Mouse (Mus musculus): ENCODE data around the gene Gm43302. TPM values are rescaled to one million over a fixed set of nuclear protein-coding genes. Genes with fewer than 3 reads are reported as not detected.
A peak's percentile ranks its signal among the peaks of the same experiment; 100 is the strongest.
"Not testable (repeated sequence)": the region's sequence is repeated elsewhere in the genome, so short reads cannot be mapped to it uniquely, and the experiment has no call there.

Gene Gm43302
- total RNA-seq (2017): 3.1 TPM in 1 of 2 replicates, not detected in the other

DNA sequence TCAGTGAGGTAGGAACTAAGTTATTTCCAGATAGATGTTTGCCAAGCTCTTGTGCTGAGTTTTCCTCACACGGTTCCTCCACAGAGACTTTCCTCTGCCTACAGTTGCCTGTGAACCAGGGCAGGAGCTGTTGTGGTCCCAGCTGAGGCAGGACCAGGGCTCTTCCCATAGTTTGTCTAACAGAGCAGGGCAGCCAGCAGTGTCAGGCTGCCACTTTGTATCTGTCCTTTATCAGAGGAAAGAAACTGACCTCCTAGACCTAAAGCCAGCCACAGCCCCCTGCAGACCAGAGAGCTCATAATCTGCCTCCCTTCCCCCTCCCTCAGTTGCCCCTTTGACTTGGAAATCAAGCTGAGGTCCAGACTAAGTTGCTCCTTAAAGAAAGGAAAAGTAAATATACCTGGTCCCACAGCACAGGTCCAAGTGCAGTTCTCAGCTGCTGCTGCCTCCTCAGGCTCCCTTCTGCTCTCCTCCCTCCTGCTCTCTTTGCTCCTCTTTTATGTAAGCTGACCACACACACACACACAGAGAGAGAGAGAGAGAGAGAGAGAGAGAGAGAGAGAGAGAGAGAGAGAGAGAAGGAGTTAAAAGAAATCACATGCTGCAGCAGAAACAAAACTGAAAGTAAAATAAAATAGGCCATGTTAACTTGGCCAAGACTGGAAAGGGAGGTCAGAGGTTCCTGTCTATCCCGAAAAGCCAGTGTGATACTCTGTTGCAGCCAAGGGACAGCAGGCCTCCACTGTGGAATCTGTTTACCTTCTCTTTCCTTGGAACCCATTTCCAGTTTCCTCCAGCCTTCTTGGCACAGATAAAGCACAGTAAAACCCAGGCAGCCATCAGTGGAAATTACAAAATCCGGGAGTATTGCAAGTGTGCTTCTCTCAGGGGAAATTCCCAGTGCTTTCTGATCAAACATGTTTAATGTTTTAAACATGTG is at the start of gene Gm43302, which contains the start of gene Gbp6:
Gene Gm43302 (minus strand): TSS at position 470 of the 940 bp plus-strand sequence.
Gene Gbp6 (minus strand): TSS at position 473 of the 940 bp plus-strand sequence.
- ATAC-seq (ENCODE audit: extremely low read depth, insufficient number of reproducible peaks, low FRiP score, poor library complexity, severe bottlenecking): not testable (repeated sequence)

DNA sequence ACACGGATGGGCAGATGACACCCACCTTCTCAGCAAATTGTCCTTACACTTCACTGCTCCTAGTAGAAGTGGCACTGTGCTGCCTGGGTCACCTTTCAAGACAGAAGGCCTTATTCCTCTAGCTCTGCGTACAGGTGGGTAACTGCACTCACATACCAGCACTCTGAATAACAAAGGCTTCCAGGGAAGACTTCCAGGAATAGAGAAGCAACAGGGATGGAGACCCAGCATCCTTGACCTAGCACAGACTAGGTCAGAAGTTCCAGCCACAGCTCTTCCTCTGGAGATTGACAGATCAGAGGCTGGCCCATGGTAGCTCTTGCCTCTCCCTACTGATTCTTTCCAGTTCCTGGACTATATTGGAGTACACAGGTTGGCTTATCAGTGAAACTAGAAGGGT is 47.8 kb upstream of the Gm43302 start:
- no peak for ATAC-seq (ENCODE audit: extremely low read depth, insufficient number of reproducible peaks, low FRiP score, poor library complexity, severe bottlenecking)

DNA sequence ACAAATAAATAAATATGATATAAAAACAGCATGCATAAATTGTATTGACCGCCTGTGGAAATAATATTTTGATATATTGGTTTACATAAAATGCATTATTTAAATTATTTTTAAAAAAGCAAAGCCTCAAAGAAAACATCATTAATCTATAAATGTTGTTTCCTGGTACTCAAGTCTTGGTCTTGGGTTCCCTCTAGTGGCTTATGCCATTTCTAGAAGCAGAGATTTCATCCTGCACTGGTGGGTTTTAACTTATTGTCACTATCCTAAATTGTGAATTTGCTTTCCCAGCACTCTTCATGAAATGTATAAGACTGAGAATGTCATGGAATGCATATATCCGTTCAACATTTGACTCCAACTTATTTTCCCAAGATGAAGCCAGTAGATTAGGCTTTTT is 29.0 kb upstream of the Gm43302 start:
- ATAC-seq (ENCODE audit: extremely low read depth, insufficient number of reproducible peaks, low FRiP score, poor library complexity, severe bottlenecking): no peak

DNA sequence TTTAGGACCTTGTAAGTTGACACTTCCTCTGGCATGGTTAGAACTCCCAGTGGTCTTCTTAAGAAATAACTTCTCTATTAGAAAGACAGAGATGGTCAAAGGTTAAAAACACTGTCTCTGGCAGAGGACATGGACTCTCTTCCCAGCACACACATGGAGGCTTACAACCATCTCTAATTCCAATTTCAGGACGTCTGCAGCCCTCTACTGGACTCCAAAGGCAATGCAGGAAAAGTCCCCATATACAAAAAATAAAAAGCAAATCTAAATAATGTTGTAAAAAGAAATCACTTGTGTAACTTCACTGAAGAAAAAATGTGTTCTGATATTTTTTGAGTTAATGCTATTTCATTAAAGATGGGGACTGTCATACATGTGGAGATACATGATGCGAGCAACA is 17.4 kb upstream of the Gm43302 start:
- ATAC-seq (ENCODE audit: extremely low read depth, insufficient number of reproducible peaks, low FRiP score, poor library complexity, severe bottlenecking): no peak

DNA sequence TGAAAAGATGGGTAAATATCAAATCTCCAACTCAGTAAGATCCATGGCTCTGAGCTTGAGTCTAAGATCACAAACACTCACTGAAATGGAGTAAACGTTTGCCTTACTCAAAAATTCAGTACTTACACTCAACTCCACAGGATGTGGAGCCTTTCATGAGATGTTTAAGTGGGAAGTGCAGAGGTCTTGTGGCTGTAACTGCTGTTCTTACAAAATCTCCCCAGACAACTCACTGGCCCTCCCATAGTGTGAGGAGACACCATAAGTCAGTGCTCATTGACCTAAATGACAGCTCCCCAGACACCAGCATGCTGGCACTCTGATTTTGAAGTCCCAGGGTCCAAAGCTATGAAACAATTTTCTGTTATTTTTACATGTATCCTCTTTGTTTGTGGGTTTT is 15.7 kb upstream of the Gm43302 start:
- not testable (repeated sequence) for ATAC-seq (ENCODE audit: extremely low read depth, insufficient number of reproducible peaks, low FRiP score, poor library complexity, severe bottlenecking)

DNA sequence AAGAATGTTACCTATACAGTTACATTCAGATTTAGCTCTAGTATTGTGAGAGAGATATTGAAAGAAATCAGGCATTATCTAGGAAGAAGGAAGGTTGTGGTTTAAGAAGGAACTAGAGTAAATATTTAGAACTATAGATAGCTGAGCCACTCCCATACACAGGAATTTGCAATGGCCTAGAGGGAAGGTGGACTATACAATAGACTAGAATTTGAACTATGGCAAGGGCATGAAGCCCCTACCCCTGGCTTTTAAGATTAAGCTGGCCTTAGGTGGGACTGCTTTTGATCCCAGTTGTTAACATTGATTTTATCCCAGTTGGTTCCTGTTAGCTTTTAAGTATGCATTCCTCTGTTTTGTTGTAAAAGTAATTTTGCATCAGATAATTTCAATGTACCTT is 13.5 kb upstream of the Gm43302 start:
- ATAC-seq (ENCODE audit: extremely low read depth, insufficient number of reproducible peaks, low FRiP score, poor library complexity, severe bottlenecking): not testable (repeated sequence)

DNA sequence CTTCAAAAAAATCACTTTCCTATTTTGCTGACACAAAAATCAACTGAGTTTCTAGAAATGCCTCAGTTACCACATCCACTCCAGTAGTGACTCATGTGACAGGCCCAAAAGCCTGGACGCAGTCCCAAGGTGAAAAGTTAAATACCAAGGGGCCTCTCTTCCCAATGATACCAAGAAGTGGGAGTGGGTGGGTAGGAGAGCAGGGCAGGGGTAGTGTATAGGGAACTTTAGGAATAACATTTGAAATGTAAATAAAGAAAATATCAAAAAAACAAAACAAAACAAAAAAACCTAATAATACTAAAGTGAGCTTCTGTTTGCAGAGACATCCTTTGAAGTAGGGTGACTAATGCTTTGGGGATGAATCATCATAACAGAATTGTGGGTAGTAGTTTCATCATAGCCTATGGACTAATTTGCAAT is 12.7 kb upstream of the Gm43302 start:
- no peak for ATAC-seq (ENCODE audit: extremely low read depth, insufficient number of reproducible peaks, low FRiP score, poor library complexity, severe bottlenecking)

DNA sequence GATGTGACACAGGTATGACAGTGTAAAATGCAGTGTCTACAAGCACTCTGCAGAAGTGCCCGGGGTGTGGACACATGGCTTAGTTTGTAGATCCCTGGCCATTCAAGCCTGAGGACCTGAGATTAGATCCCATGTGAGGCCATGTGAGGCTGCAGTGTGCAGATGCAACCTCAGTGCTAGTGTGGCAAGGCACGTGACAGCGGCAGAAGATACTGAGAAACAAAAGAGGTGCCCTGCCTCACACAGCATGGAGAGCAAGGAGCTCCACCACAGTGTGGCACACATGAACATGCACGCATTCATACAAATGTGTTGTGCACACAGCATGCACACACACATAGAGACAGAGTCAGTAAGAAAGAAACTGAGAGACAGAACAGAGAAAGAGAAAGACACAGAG is 12.2 kb upstream of the Gm43302 start:
- ATAC-seq (ENCODE audit: extremely low read depth, insufficient number of reproducible peaks, low FRiP score, poor library complexity, severe bottlenecking): not testable (repeated sequence)

DNA sequence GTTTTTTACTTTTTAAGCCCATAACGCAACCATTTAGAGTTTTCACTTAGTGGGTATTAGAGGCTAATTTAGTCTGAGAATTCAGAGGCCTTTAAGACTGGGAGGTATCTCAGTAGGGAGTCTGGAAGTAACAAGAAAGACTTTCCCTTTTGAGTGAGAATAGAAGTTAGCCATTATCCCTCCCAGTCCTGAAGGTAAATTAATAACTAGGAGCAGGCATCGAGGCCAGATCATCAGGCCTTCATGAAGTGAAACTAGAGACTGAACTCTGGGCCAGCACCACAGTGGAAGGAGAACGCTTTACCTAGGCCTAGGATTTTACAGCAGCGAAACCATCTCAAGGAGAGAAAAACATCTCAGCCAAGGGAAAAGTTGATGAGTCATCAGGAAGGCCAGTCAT is 8.5 kb upstream of the Gm43302 start:
- ATAC-seq (ENCODE audit: extremely low read depth, insufficient number of reproducible peaks, low FRiP score, poor library complexity, severe bottlenecking): no peak

DNA sequence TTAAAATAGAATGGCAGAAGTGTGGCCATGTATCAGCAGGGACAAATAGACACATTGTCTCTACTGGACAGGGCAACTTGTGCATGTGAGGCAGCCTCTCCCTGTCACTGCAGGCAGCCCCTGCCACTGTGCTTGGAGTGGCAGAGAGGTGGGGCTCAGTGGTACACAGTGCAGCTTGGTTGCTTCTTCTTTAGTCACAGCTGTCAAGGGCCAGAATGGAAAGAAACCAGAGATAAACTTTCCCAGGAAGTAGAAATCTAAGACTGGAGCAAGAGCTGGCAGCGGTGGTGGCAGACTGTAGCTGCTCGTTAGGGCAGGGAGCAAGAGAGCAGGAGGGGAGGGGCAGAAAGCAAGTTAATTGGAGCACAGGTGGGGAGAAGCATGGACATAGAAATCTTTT is 8.0 kb upstream of the Gm43302 start:
- no peak for ATAC-seq (ENCODE audit: extremely low read depth, insufficient number of reproducible peaks, low FRiP score, poor library complexity, severe bottlenecking)

DNA sequence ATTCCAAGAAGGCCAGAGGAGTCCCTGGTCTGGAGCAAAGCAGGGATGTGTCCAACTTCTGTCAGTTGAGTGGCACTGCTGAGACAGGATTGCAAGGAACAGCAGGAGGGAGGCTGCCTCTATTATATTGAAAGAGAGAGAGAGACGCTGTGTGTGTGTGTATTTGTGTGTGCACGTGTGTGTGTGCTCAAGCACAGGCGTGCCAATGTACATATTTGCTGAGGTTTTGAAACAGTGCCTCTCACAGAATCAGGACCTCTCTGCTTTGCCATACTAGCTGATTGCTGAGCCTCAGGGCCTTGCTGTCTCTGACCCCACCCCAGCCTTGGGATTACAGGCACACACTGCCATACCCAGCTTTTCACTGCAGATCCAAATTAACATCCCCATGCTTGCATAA is 2.3 kb upstream of the Gm43302 start:
- no peak for ATAC-seq (ENCODE audit: extremely low read depth, insufficient number of reproducible peaks, low FRiP score, poor library complexity, severe bottlenecking)

DNA sequence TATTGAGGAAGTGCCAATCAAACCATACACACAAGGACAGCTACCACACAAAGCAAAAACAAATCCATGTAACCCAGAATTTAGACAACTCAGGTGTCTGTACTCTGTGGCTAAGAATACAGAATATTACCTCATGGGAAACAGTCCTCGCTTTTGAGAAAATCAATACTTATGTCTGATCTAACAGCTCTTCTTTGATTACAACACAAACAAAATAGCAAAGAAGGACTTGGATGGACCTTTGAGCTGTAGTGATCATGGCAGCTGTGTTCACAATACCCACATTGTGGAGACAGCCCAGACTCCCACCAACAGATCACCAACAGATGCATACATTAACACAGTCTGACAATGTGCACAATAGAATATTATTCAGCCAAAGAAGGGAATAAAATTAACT is 1.0 kb downstream of the Gm43302 start:
- ATAC-seq (ENCODE audit: extremely low read depth, insufficient number of reproducible peaks, low FRiP score, poor library complexity, severe bottlenecking): no peak

DNA sequence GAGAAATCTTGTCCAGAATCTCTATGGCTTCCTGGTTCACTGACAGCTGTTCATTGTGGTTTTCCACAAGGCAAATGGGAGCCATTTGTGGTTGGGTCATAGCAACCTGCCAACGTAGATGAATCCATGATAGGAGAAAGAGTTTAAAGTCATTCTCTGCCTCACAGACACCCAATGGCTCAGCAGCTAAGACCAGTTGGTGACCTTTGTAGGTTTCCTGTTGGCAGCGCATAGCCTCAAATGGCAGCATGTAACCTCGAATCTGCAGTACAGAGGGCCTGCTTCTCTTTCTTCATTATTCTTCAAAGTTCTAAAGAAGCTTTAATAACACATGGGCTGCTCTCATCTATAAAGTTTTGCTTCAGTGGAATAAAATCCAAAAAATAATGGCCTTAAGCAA is 2.6 kb downstream of the Gm43302 start:
- not testable (repeated sequence) for ATAC-seq (ENCODE audit: extremely low read depth, insufficient number of reproducible peaks, low FRiP score, poor library complexity, severe bottlenecking)

DNA sequence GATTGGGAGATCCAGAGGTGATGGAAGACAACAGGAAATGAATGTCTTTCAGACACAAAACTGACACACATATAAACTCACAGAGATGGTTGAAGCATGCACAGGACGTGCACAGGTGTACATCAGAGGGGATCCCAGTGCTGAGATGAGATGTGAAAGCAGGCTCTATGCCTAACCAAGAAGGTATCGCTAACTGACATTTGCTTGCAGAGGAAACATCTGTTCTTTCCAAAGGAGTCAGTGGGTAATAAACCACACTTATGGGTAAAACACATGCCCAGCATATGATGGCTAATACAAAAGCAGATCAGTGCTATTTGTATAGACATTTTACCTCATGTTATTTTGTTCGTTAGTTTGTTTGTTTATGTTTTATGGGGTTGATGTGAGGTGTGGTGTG is 32.8 kb downstream of the Gm43302 start:
- not testable (repeated sequence) for ATAC-seq (ENCODE audit: extremely low read depth, insufficient number of reproducible peaks, low FRiP score, poor library complexity, severe bottlenecking)

DNA sequence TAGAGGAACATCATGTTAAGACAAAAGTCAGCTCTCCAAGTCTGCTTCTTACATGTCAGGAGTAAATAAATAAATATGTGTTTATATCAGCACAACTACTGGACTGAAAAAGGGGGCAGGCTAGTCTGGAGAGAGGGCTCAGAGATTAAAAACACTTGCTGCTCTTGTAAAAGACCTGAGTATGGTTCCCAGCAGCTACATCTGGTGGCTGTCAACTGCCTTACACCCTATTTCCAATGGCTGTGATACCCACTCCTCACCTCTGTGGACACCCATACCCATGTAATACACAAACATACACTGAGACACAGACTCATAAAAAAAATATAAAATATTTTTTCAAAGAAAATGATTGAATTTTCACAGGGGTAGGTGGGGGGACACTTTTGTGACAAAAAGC is 41.0 kb downstream of the Gm43302 start:
- ATAC-seq (ENCODE audit: extremely low read depth, insufficient number of reproducible peaks, low FRiP score, poor library complexity, severe bottlenecking): no peak

DNA sequence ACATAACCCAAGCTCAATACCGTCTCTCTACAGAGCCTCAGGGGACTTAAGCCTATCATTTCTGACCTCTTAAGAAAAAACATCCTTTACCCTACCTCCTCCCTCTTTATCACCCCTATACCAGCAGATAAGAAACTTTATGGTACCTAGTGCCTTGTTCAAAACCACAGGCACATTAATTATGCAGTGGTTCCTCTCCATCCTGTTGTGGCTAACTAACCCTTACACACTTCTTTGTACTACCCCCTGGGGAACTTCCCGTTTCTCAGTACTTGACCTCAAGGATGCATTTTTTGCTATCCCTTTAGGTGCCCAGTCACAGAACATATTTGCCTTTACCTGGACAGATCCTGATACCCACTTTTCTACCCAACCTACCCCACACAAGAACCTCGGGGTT is 48.8 kb downstream of the Gm43302 start:
- peak; percentile 39; the same call in 1 of the 2 replicates for ATAC-seq (ENCODE audit: extremely low read depth, insufficient number of reproducible peaks, low FRiP score, poor library complexity, severe bottlenecking)

DNA sequence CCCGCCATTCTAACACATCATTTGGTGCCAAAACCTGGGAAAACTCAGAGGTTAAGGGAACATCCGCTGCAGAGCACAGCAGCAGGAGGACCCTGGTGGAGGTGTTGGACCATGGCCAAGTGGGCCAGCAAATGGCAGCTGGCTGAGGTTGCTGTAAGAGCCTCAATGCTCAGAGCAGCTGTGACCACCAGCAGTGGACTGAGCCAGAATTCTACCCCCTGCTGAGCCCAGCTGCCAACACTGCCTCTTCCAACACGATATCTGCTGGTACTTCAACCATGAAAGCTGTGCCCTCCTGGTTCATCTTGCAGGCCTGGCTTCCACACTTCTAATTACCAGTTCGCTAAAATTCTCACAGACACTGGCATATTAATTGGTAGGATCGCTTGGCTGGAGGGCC is 52.5 kb downstream of the Gm43302 start:
- ATAC-seq (ENCODE audit: extremely low read depth, insufficient number of reproducible peaks, low FRiP score, poor library complexity, severe bottlenecking): not testable (repeated sequence)

DNA sequence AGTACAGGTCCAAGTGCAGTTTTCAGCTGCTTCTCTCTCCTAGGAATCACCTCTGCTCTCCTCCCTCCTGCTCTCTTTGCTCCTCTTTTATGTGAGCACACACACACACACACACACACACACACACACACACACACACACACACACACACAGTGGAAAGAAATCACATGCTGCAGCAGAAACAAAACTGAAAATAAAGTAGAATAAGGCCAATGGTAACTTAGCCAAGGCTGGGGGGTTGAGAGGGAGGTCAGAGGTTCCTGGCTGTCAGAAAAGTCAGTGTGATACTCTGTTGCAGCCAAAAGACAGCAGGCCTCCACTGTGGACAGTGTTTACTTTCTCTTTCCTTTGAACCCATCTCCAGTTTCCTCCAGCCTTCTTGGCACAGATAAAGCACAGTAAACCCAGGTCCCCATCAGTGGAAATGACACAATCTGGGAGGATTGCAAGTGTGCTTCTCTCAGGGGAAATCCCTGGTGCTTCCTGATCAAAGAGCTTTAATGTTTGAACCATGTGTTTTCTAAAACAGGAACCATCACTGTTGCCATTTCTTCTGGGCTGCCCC is 53.9 kb downstream of the Gm43302 start, which contains the start of gene Gbp10:
Gene Gbp10 (minus strand): TSS at position 51 of the 565 bp plus-strand sequence.
- ATAC-seq (ENCODE audit: extremely low read depth, insufficient number of reproducible peaks, low FRiP score, poor library complexity, severe bottlenecking): 0 out of 2 replicates have a peak, but pooled peaks have one; percentile 23

DNA sequence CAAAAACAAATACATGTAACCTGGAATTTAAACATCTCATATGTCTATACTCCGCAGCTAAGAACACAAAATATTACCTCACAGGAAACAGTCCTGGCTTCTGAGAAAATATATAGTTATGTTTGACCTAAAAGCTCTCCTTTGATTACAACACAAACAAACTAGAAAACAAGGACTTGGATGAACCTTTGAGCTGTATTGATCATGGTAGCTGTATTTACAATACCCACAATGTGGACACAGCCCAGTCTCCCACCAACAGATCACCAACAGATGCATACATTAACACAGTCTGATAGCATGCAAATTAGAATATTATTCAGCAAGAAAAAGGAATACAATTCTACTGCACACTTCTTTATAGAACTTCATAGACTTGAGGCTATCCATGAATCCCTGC is 55.1 kb downstream of the Gm43302 start:
- ATAC-seq (ENCODE audit: extremely low read depth, insufficient number of reproducible peaks, low FRiP score, poor library complexity, severe bottlenecking): not testable (repeated sequence)

DNA sequence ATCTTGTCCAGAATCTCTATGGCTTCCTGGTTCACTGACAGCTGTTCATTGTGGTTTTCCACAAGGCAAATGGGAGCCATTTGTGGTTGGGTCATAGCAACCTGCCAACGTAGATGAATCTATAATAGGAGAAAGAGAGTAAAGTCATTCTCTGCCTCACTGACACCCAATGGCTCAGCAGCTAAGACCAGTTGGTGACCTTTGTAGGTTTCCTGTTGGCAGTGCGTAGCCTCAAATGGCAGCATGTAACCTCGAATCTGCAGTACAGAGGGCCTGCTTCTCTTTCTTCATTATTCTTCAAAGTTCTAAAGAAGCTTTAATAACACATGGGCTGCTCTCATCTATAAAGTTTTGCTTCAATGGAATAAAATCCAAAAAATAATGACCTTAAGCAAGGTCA is 57.5 kb downstream of the Gm43302 start:
- not testable (repeated sequence) for ATAC-seq (ENCODE audit: extremely low read depth, insufficient number of reproducible peaks, low FRiP score, poor library complexity, severe bottlenecking)

Data from neutrophil, adult 5-6 weeks (primary cell).